Mouse (Mus musculus) neural tube, embryonic 15.5 days (tissue): ENCODE data around the gene Dst. TPM values are rescaled to one million over a fixed set of nuclear protein-coding genes. Genes with fewer than 3 reads are reported as not detected.

Source experiments
- ATAC-seq: fragments of 200-750 bp; cut with Nextera tagmentation; 2 replicates; pipeline ENCODE4 v1.8.0; 2017; ENCODE audit warnings: mild to moderate bottlenecking, moderate TSS enrichment, moderate library complexity; ENCODE audit not compliant: low FRiP score
- H3K27ac ChIP-seq: fragments of 300-500 bp; sonication (generic); replicated peaks from 2 replicates; pipeline ENCODE4 v1.5.1; 2015; ENCODE audit warnings: mild to moderate bottlenecking, inconsistent platforms
- H3K27me3 ChIP-seq: fragments of 300-500 bp; sonication (generic); replicated peaks from 2 replicates; pipeline ENCODE4 v1.6.1; 2015; ENCODE audit warnings: inconsistent platforms
- H3K36me3 ChIP-seq: fragments of 300-500 bp; sonication (generic); 2 replicates; pipeline ENCODE4 v1.6.1; 2015; ENCODE audit warnings: inconsistent platforms
- H3K4me1 ChIP-seq: fragments of 300-500 bp; sonication (generic); 2 replicates; pipeline ENCODE4 v1.6.1; 2015; ENCODE audit warnings: inconsistent platforms
- H3K4me2 ChIP-seq: fragments of 300-500 bp; sonication (generic); 2 replicates; pipeline ENCODE4 v1.6.1; 2015; ENCODE audit warnings: inconsistent platforms, mild to moderate bottlenecking, moderate library complexity
- H3K4me3 ChIP-seq: fragments of 300-500 bp; sonication (generic); replicated peaks from 2 replicates; pipeline ENCODE4 v1.5.1; 2015; ENCODE audit warnings: mild to moderate bottlenecking, inconsistent platforms
- H3K9ac ChIP-seq: fragments of 300-500 bp; sonication (generic); replicated peaks from 2 replicates; pipeline ENCODE4 v1.6.1; 2015; ENCODE audit warnings: mild to moderate bottlenecking, inconsistent platforms
- H3K9me3 ChIP-seq: fragments of 300-500 bp; sonication (generic); replicated peaks from 2 replicates; pipeline ENCODE4 v1.6.1; 2016; ENCODE audit warnings: inconsistent platforms
- WGBS: fragments of 180-500 bp; shearing (Covaris S2); methylation state at CpG from one replicate; pipeline ENCODE4 v1.1.7; 2015; ENCODE audit warnings: mixed read lengths; 5-methylcytosine and 5-hydroxymethylcytosine counted together
- microRNA-seq: library from miRNA; unstranded; fragments of <30 nt; microRNA quantifications from one replicate; pipeline ENCODE4, GENCODE M21; 2017
- polyA plus RNA-seq: library from polyadenylated mRNA; unstranded; fragments of >200 nt; fragmentation: Nextera tagmentation; extraction: Ambion mirVana; gene quantifications from 2 replicates; pipeline ENCODE4 v1.2.1, GENCODE M21; 2015

Dst gene
- polyA plus RNA-seq, 1 experiment from 2014 or later: 38.0 TPM

- H3K4me3 ChIP-seq: no peak overlapping the region
- H3K9ac ChIP-seq: no peak overlapping the region
- no peak overlapping the region for H3K27ac ChIP-seq
- 97% methylated on average over 12 of the region's 12 CpGs for WGBS
- H3K4me1 ChIP-seq: no peaks in the 10 kb centered on the region
- no peaks in the 10 kb centered on the region for H3K9me3 ChIP-seq
- H3K36me3 ChIP-seq: peaks cover 33% of the 10 kb centered on the region
- H3K4me2 ChIP-seq: no peak overlapping the region
- no peaks in the 10 kb centered on the region for H3K27me3 ChIP-seq
- ATAC-seq: no peak
These were observed 401.4 kb downstream of the Dst start for GRCm38 (mm10) chr1:34309396-34309795.

- Histone ChIP-seq H3K27me3 (no peaks in the 10 kb centered on the region), H3K36me3 (peaks cover 26% of the 10 kb centered on the region), H3K4me3 (no peak overlapping the region), H3K4me1 (no peaks in the 10 kb centered on the region), H3K4me2 (no peak overlapping the region), H3K27ac (no peak overlapping the region), H3K9me3 (no peaks in the 10 kb centered on the region), H3K9ac (no peak overlapping the region)
- ATAC-seq: no peak
- 81% methylated on average over 8 of the region's 8 CpGs for WGBS
These were observed 402.7 kb downstream of the Dst start for GRCm38 (mm10) chr1:34310532-34311250.

- 90% methylated on average over 4 of the region's 4 CpGs for WGBS
These were observed 404.8 kb downstream of the Dst start for GRCm38 (mm10) chr1:34312806-34313205.

GRCm38 (mm10) chr1:34315381-34315780, 407.4 kb downstream of the Dst start:
- Histone ChIP-seq H3K4me1 (no peaks in the 10 kb centered on the region), H3K9ac (no peak overlapping the region), H3K27me3 (no peaks in the 10 kb centered on the region), H3K4me2 (no peak overlapping the region), H3K36me3 (no peaks in the 10 kb centered on the region), H3K27ac (no peak overlapping the region), H3K4me3 (no peak overlapping the region), H3K9me3 (no peaks in the 10 kb centered on the region)
- WGBS: 74% methylated on average over 5 of the region's 5 CpGs
- no peak for ATAC-seq

More at GRCm38 (mm10) chr1:34312806-34313205, 404.8 kb downstream of the Dst start:
- Histone ChIP-seq H3K4me2 (no peak overlapping the region), H3K27me3 (no peaks in the 10 kb centered on the region), H3K9ac (no peak overlapping the region), H3K27ac (no peak overlapping the region), H3K9me3 (no peaks in the 10 kb centered on the region), H3K36me3 (peaks cover 12% of the 10 kb centered on the region), H3K4me1 (no peaks in the 10 kb centered on the region), H3K4me3 (no peak overlapping the region)
- no peak for ATAC-seq

- Histone ChIP-seq H3K4me1 (no peaks in the 10 kb centered on the region), H3K27me3 (no peaks in the 10 kb centered on the region), H3K9me3 (no peaks in the 10 kb centered on the region), H3K4me2 (no peak overlapping the region), H3K27ac (peak overlapping the region; percentile 33; the same call in 1 of the 2 replicates), H3K36me3 (no peaks in the 10 kb centered on the region), H3K9ac (no peak overlapping the region), H3K4me3 (no peak overlapping the region)
- 64% methylated on average over 7 of the region's 7 CpGs for WGBS
- 0 out of 2 replicates have a peak, but pooled peaks have one; percentile 38 for ATAC-seq
These were observed 416.2 kb downstream of the Dst start for GRCm38 (mm10) chr1:34324255-34324654.

- no peaks in the 10 kb centered on the region for H3K36me3 ChIP-seq
- ATAC-seq: no peak
- H3K9ac ChIP-seq: no peak overlapping the region
- H3K27ac ChIP-seq: no peak overlapping the region
- no peak overlapping the region for H3K4me3 ChIP-seq
- no peaks in the 10 kb centered on the region for H3K9me3 ChIP-seq
- H3K27me3 ChIP-seq: no peaks in the 10 kb centered on the region
- H3K4me2 ChIP-seq: no peak overlapping the region
- no peaks in the 10 kb centered on the region for H3K4me1 ChIP-seq
- 89% methylated on average over 6 of the region's 6 CpGs for WGBS
These were observed 420.6 kb downstream of the Dst start for GRCm38 (mm10) chr1:34328606-34329005.

GRCm38 (mm10) chr1:34331767-34332166, 423.7 kb downstream of the Dst start:
- Histone ChIP-seq H3K4me1 (no peaks in the 10 kb centered on the region), H3K4me3 (no peak overlapping the region), H3K27ac (no peak overlapping the region), H3K9ac (no peak overlapping the region), H3K4me2 (no peak overlapping the region), H3K27me3 (no peaks in the 10 kb centered on the region), H3K36me3 (no peaks in the 10 kb centered on the region), H3K9me3 (no peaks in the 10 kb centered on the region)
- no peak for ATAC-seq
- WGBS: 87% methylated on average over 3 of the region's 3 CpGs

Small RNA genes within 50 kb of the gene (microRNA-seq; reads per million reads assigned to microRNA genes)
- 1.4 reads per million for gene Mir6896

Other genes starting within 250 kb of the Dst start
- 21.3 and 28.0 TPM in 2 replicates for gene Prim2, start 238.4 kb upstream of the Dst start, polyA plus RNA-seq
- gene Rab23, start 188.3 kb upstream of the Dst start, polyA plus RNA-seq: 31.1 and 32.4 TPM in 2 replicates
- 24.2 and 29.9 TPM in 2 replicates for gene Bag2, start 150.4 kb upstream of the Dst start, polyA plus RNA-seq
- 33.6 and 36.1 TPM in 2 replicates for gene Zfp451, start 93.6 kb upstream of the Dst start, polyA plus RNA-seq
- gene Bend6, start 409 bp upstream of the Dst start, polyA plus RNA-seq: 65.4 and 71.6 TPM in 2 replicates